Mouse (Mus musculus): Measurements from ENCODE around the gene Gm42688.

DNA sequence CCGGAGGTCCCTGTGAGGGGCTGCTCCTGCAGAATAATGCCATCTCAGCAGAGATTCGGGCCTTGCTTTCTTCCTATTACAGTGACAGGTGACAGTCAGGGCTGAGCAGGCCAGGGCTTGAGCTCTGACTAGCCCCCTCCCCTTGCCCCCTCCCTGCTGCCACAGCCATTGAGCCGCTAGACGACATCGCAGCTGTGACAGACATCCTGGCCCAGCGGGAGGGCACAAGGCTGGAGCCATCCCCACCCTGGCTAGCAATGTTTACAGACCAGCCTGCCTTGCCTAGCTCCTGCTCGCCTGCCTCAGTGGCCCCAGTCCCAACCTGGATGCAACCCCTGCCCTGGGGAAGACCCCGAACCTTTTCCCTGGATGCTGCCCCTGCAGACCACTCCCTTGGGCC lies 50.3 kb downstream of the Gm42688 start:
- no peak for TF ChIP-seq CTCF (IDR thresholded peaks at IDR 0.05; ENCODE audit: low read depth)
- no peak for TF ChIP-seq EP300 (IDR thresholded peaks at IDR 0.05; ENCODE audit: low read depth)

Measured in liver, embryonic 14.5 days (tissue).